Mouse (Mus musculus): Measurements from ENCODE around the gene Gpld1. TPM values are rescaled to one million over a fixed set of nuclear protein-coding genes. Genes with fewer than 3 reads are reported as not detected.

Gpld1 gene
- polyA plus RNA-seq, 1 experiment from 2014 or later, result 1.4 TPM

DNA sequence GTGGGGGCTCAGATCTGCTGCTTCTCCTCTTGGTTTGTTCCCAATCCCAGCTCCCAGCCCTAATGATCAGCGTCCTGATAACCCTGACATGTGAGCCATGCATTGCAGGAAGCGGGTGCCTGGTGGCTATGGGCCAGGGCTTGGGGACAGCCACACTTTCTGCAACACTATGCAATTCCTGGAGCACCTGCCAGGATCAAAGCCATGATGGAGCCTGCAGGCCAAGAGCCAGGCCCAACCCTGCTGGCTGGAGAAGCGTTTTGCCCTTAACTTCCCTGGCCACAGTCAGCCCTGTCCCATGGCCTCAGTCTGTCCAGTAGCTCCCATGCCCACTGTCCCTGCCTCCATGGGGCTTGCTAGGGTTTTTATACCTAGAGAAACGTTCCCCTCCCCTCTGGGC lies 79.4 kb downstream of the Gpld1 start:
- no peak overlapping the region for H3K27ac ChIP-seq (ENCODE audit: low read length)

DNA sequence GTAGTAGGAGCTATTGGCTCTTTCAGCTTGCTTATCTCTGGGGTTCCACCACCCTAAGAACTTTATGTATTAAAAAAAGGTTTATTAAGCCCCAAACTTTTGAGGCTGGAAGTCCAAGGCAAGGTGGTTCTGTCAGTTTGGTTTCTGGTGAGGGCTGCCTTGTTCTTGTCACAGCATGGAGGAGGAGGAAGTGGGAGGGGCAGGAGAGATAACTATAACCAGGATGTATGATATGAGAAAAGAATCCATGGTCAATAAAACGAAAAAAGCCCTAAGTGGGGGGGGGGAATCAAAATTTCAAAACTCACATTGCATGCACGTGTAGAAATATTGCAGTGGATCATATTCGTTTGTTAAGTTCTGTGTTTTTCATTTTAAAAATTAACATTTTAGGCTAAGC lies 80.2 kb downstream of the Gpld1 start:
- 85% methylated on average over 3 of the region's 3 CpGs for WGBS
- Histone ChIP-seq H3K27ac (ENCODE audit: low read length) (no peak overlapping the region), H3K9ac (replicated peaks; ENCODE audit: low read depth, low read length) (no peak overlapping the region)

More for the DNA sequence above, 79.4 kb downstream of the Gpld1 start:
- Histone ChIP-seq H3K4me2 (ENCODE audit: low read length) (no peak overlapping the region), H3K4me3 (replicated peaks; ENCODE audit: low read length) (no peak overlapping the region), H3K36me3 (ENCODE audit: control insufficient read depth, insufficient read depth) (no peaks in the 10 kb centered on the region), H3K9ac (replicated peaks; ENCODE audit: low read depth, low read length) (no peak overlapping the region), H3K4me1 (replicated peaks; ENCODE audit: control insufficient read depth, insufficient read depth, low read length) (peaks cover 18% of the 10 kb centered on the region), H3K27me3 (replicated peaks; ENCODE audit: control insufficient read depth, insufficient read depth, low read length) (no peaks in the 10 kb centered on the region), H3K9me3 (ENCODE audit: control insufficient read depth, low read length) (no peaks in the 10 kb centered on the region)
- no peak for ATAC-seq
- WGBS, result 73% methylated on average over 4 of the region's 4 CpGs

DNA sequence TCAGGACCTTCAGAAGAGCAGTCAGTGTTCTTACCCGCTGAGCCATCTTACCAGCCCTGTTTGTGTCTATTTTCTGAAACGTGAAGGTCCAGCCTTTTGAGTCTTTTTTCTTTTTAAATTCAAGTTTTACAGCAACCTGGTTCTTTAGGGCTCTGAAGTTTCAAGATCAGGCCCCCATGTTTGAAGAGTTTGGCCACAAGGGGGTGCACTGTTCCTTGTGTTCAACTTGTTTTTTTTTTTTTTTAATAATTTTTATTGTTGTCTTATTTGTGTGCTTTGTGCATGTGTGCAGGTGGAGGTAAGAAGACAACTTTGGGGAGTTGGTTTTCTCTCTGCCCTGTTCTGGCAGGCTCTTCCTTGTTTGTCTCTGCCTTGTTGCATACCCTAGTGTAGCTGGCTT lies 81.7 kb downstream of the Gpld1 start:
- H3K36me3 ChIP-seq (ENCODE audit: control insufficient read depth, insufficient read depth), result no peaks in the 10 kb centered on the region
- no peak for ATAC-seq
- WGBS, result 30% methylated on average over 2 of the region's 2 CpGs
- H3K9me3 ChIP-seq (ENCODE audit: control insufficient read depth, low read length), result no peaks in the 10 kb centered on the region
- peaks cover 4% of the 10 kb centered on the region for H3K4me1 ChIP-seq (replicated peaks; ENCODE audit: control insufficient read depth, insufficient read depth, low read length)
- no peak overlapping the region for H3K4me3 ChIP-seq (replicated peaks; ENCODE audit: low read length)
- H3K27me3 ChIP-seq (replicated peaks; ENCODE audit: control insufficient read depth, insufficient read depth, low read length), result no peaks in the 10 kb centered on the region
- no peak overlapping the region for H3K27ac ChIP-seq (ENCODE audit: low read length)
- no peak overlapping the region for H3K4me2 ChIP-seq (ENCODE audit: low read length)
- H3K9ac ChIP-seq (replicated peaks; ENCODE audit: low read depth, low read length), result no peak overlapping the region

More for the DNA sequence above, 80.2 kb downstream of the Gpld1 start:
- H3K4me2 ChIP-seq (ENCODE audit: low read length), result no peak overlapping the region
- H3K4me1 ChIP-seq (replicated peaks; ENCODE audit: control insufficient read depth, insufficient read depth, low read length), result peaks cover 17% of the 10 kb centered on the region
- no peak for ATAC-seq
- H3K36me3 ChIP-seq (ENCODE audit: control insufficient read depth, insufficient read depth), result no peaks in the 10 kb centered on the region
- H3K4me3 ChIP-seq (replicated peaks; ENCODE audit: low read length), result no peak overlapping the region
- no peaks in the 10 kb centered on the region for H3K27me3 ChIP-seq (replicated peaks; ENCODE audit: control insufficient read depth, insufficient read depth, low read length)
- no peaks in the 10 kb centered on the region for H3K9me3 ChIP-seq (ENCODE audit: control insufficient read depth, low read length)

GRCm38 (mm10) chr13:25026409-25027113 lies 83.6 kb downstream of the Gpld1 start:
- 95% methylated on average over 6 of the region's 6 CpGs for WGBS
- Histone ChIP-seq H3K36me3 (ENCODE audit: control insufficient read depth, insufficient read depth) (no peaks in the 10 kb centered on the region), H3K27me3 (replicated peaks; ENCODE audit: control insufficient read depth, insufficient read depth, low read length) (no peaks in the 10 kb centered on the region), H3K4me3 (replicated peaks; ENCODE audit: low read length) (no peak overlapping the region), H3K27ac (ENCODE audit: low read length) (no peak overlapping the region), H3K9ac (replicated peaks; ENCODE audit: low read depth, low read length) (no peak overlapping the region), H3K4me1 (replicated peaks; ENCODE audit: control insufficient read depth, insufficient read depth, low read length) (no peaks in the 10 kb centered on the region), H3K9me3 (ENCODE audit: control insufficient read depth, low read length) (no peaks in the 10 kb centered on the region), H3K4me2 (ENCODE audit: low read length) (no peak overlapping the region)
- no peak for ATAC-seq

GRCm38 (mm10) chr13:25027114-25027425 lies 84.1 kb downstream of the Gpld1 start:
- WGBS, result 83% methylated on average over 3 of the region's 3 CpGs
- Histone ChIP-seq H3K27me3 (replicated peaks; ENCODE audit: control insufficient read depth, insufficient read depth, low read length) (no peaks in the 10 kb centered on the region), H3K9me3 (ENCODE audit: control insufficient read depth, low read length) (no peaks in the 10 kb centered on the region), H3K36me3 (ENCODE audit: control insufficient read depth, insufficient read depth) (no peaks in the 10 kb centered on the region), H3K4me2 (ENCODE audit: low read length) (no peak overlapping the region), H3K4me3 (replicated peaks; ENCODE audit: low read length) (no peak overlapping the region), H3K27ac (ENCODE audit: low read length) (no peak overlapping the region), H3K9ac (replicated peaks; ENCODE audit: low read depth, low read length) (no peak overlapping the region), H3K4me1 (replicated peaks; ENCODE audit: control insufficient read depth, insufficient read depth, low read length) (no peaks in the 10 kb centered on the region)
- ATAC-seq, result no peak

DNA sequence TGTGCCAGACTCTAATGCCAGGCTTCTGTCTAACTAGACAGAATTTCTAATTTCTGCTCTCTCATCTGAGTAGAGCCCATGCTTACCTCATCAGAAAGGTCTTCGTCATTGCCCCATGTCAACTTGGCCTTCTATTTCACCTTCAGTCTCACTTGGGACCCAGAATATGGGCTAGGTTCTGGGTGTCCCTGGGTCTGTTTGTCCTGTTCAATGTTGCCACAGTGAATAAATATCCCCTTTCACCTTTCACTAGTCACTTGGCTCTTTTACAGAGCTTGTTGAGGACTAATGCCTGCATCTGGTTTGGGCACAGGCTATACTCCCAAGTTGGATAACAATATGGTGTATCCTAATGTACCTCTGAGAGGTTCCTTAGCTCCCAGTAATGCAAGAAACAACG lies 96.5 kb downstream of the Gpld1 start:
- ATAC-seq, result no peak
- no peak overlapping the region for H3K9ac ChIP-seq (replicated peaks; ENCODE audit: low read depth, low read length)
- H3K27ac ChIP-seq (ENCODE audit: low read length), result no peak overlapping the region
- WGBS, result 75% methylated on average over 2 of the region's 2 CpGs
- H3K27me3 ChIP-seq (replicated peaks; ENCODE audit: control insufficient read depth, insufficient read depth, low read length), result no peaks in the 10 kb centered on the region
- H3K36me3 ChIP-seq (ENCODE audit: control insufficient read depth, insufficient read depth), result no peaks in the 10 kb centered on the region
- H3K4me1 ChIP-seq (replicated peaks; ENCODE audit: control insufficient read depth, insufficient read depth, low read length), result no peaks in the 10 kb centered on the region
- no peak overlapping the region for H3K4me3 ChIP-seq (replicated peaks; ENCODE audit: low read length)
- no peaks in the 10 kb centered on the region for H3K9me3 ChIP-seq (ENCODE audit: control insufficient read depth, low read length)
- no peak overlapping the region for H3K4me2 ChIP-seq (ENCODE audit: low read length)

Other genes starting within 250 kb of the Gpld1 start
- gene Armh2, start 201.9 kb upstream of the Gpld1 start, polyA plus RNA-seq (2015; fragmentation: Nextera tagmentation; extraction: Ambion mirVana), result 0.25 TPM in 1 of 2 replicates, not detected in the other
- gene Gmnn, start 181.2 kb upstream of the Gpld1 start, polyA plus RNA-seq (2015; fragmentation: Nextera tagmentation; extraction: Ambion mirVana), result 34.3 and 35.1 TPM in 2 replicates
- 26.8 and 30.9 TPM in 2 replicates for gene BC005537, start 141.5 kb upstream of the Gpld1 start, polyA plus RNA-seq (2015; fragmentation: Nextera tagmentation; extraction: Ambion mirVana)
- 53.3 and 55.8 TPM in 2 replicates for gene Acot13, start 111.6 kb upstream of the Gpld1 start, polyA plus RNA-seq (2015; fragmentation: Nextera tagmentation; extraction: Ambion mirVana)
- gene Tdp2, start 111.5 kb upstream of the Gpld1 start, polyA plus RNA-seq (2015; fragmentation: Nextera tagmentation; extraction: Ambion mirVana), result 39.2 and 45.5 TPM in 2 replicates
- 3.6 and 5.7 TPM in 2 replicates for gene D130043K22Rik, start 98.0 kb upstream of the Gpld1 start, polyA plus RNA-seq (2015; fragmentation: Nextera tagmentation; extraction: Ambion mirVana)
- gene Aldh5a1, start 5.5 kb upstream of the Gpld1 start, polyA plus RNA-seq (2015; fragmentation: Nextera tagmentation; extraction: Ambion mirVana), result 8.2 and 9.0 TPM in 2 replicates
- gene Mrs2, start 77.2 kb downstream of the Gpld1 start, polyA plus RNA-seq (2015; fragmentation: Nextera tagmentation; extraction: Ambion mirVana), result 16.5 and 17.3 TPM in 2 replicates
- gene Dcdc2a, start 112.9 kb downstream of the Gpld1 start, polyA plus RNA-seq (2015; fragmentation: Nextera tagmentation; extraction: Ambion mirVana), result 1.4 and 1.9 TPM in 2 replicates

Measured in forebrain, embryonic 16.5 days (tissue).